Mouse (Mus musculus) frontal cortex, postnatal 14 days (tissue): ENCODE data around the gene Ccdc141.

ENCODE experiments used
- DNase-seq, 2 experiments: peaks; one replicate each; pipeline ENCODE4 v3.0.0; 2022; ENCODE audit warnings: low spot score in 2 of 2

Gene Ccdc141

GRCm38 (mm10) chr2:77173821-77174220, 3.4 kb upstream of the Ccdc141 start:
- DNase-seq, result no peak

DNA sequence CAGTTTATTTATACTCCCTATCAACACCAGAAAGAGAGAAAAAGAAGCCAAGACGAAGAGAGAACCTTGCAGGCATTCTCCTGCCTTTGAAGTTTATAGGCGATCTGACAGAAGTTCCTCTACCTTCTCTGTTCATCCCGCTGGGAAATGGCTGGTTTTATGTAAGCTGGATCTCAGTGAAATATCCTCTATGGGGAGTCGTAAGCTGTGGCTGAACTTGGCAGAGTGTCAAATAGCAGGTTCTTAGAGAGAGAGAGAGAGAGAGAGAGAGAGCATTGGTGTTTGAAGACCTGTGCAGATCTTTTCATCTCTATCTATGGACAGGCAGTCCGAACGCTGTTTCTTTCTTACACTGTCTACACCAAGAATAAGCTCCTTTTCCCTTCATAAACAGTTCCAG, 2.9 kb upstream of the Ccdc141 start:
- no peak for DNase-seq

- no peak for DNase-seq
Observed at GRCm38 (mm10) chr2:77172241-77172671, 1.8 kb upstream of the Ccdc141 start.

GRCm38 (mm10) chr2:77171444-77172240, 1.2 kb upstream of the Ccdc141 start:
- DNase-seq, result no peak

DNA sequence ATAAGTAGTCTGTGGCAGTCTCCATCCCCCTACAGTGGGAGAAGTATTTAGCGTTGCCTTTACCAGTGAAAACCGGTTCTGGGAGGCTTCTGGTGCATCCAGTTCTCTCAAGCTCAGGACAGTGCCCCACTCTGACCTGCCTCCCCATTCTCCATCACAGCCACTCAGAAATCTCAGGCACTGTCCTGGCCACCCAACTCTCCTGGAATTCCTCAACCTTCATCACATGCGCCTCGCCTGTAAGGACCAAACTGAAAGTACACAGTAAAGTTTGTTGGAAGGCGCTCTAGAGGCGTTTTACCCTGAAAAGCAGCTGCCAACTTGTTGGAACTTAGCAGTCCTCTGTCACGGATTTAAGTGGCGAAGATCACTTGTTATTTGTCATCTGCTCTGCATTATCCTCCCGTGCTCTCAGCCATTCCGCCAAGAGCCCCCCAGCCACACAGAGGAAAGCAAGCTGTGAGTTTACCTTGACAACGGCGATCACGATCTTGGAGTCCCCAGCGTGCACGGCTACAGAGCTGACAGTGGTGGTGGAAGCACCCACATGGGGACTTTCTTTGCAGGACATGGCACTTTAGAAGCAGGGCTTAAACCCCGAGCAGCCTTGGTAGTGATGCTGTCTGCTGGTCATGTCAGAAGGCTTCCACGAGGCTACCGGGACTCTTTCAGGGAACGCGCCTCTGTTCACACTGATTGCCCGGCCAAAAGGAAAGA, 362 bp downstream of the Ccdc141 start:
- DNase-seq, result no peak

- no peak for DNase-seq
Observed at GRCm38 (mm10) chr2:77169218-77169617, 1.2 kb downstream of the Ccdc141 start.

DNA sequence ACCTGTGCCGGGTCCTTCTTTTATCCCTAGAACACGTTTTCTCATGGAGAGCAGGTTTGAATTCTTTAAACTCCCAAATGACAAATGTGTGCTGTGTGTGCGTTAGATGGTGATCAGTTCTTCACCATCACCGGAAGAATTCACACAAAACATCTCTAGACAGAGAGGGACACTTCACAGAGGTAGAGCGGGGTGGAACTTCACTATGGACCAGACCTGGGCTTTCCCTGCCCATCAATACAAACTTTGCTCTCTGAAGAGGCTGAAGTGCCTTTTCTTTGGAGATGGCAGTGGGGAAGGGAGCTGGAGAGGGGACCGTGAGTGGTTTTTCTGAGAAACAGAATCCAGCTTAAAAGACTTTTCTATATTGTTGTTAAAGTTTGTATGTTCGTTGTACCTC, 1.7 kb downstream of the Ccdc141 start:
- no peak for DNase-seq

- no peak for DNase-seq
Observed at GRCm38 (mm10) chr2:77168081-77168685, 2.3 kb downstream of the Ccdc141 start.

GRCm38 (mm10) chr2:77166366-77166765, 4.1 kb downstream of the Ccdc141 start:
- no peak for DNase-seq

GRCm38 (mm10) chr2:77164662-77165061, 5.8 kb downstream of the Ccdc141 start:
- DNase-seq, result no peak

- DNase-seq, result no peak
Observed at GRCm38 (mm10) chr2:77163381-77163780, 7.1 kb downstream of the Ccdc141 start.

DNA sequence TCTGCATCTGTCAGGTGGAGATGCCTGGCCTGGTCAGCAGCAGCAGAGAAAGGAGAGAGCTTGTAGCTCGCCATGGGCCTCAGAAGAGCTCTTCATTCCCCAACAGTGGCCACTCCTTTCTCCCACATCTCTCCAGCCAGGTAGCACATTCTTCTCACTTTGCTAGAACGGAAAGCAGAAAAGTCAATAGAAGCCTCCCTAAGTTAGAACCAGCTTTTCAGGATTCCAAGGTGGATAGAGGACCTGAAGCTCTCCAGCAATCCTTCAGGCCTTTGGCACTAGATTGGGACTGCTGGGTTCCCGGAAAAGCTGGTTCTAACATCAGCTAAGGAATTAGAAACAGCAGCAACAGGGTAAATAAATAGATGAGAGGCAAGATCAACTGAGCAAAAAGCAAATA, 8.3 kb downstream of the Ccdc141 start:
- DNase-seq, result no peak

DNA sequence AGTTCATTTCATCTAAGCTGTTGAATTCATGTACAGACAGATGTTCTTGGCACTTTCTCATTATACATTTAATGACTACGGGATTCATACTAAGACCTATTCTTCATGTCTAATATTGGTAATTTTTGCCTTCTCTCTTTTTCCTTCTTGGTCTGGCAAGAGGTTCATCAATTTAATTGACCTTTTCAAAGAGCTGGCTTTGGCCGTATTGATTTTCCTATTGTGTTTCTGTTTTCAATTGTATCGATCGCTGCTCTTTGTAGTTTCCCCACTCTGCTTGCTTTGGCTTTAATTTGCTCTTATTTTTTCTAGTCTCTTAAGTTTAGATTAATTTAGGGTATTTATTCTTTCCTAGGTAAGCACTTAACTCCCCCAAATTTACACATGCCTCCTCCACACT, 12.9 kb downstream of the Ccdc141 start:
- DNase-seq, result no peak

- DNase-seq, result no peak
Observed at GRCm38 (mm10) chr2:77154080-77154479, 16.4 kb downstream of the Ccdc141 start.

DNA sequence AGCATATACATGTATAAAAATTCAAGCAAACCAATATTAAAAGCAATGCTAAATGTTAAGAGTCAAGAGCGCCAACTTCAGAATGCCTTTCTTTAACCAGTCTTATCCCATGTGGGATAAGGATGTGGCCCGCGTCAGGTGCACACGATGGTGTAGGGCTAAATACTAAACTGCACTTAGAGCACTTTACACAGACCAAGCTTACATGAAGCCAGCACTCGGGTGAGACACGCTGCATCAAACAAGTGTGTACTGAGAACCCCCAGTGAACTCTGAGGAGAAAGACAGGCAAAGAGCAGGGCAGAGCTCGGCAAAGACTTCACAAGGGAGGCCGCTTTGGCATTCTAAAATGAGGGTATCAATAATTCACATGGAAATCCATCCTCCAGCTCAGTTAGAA, 19.2 kb downstream of the Ccdc141 start:
- no peak for DNase-seq

GRCm38 (mm10) chr2:77149576-77149975, 20.9 kb downstream of the Ccdc141 start:
- no peak for DNase-seq

DNA sequence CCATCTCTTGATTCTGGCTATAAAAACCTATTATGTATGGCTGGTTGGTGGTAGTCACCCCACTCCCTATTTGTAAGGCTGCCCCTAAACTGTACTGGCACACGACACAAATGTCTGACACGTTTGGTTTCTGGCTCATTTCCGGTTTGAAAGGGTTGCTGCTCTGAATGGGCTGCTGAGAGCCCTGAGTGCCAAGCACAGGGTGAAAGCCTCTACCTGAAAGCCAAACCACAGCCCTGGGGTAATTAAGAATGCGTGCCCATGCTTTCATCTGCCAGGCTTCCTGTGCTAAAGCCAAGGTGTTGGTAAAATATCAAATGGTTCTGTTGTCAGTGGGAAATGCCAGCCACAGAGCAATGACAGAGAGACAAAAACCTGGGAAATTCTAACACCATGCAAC, 22.2 kb downstream of the Ccdc141 start:
- no peak for DNase-seq

DNA sequence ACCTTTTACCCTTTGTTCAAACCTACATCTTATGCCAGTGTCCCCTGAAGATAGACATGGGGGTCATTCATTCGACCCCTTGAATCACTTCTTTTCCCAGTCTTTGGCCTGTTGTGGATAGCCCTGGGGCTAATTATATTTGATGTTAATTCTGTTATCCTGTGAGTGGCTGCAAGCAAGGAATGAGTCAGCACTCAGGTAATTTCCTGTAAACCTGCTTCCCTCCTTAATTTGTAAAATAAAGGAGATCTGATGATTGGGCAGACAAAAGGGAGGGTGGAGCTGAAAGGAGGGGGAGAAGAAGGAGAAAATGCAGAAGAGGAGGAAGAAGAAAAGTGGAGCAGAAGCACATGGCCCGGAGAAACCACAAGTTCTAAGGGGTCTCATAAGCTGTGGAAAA, 23.5 kb downstream of the Ccdc141 start:
- no peak for DNase-seq

DNA sequence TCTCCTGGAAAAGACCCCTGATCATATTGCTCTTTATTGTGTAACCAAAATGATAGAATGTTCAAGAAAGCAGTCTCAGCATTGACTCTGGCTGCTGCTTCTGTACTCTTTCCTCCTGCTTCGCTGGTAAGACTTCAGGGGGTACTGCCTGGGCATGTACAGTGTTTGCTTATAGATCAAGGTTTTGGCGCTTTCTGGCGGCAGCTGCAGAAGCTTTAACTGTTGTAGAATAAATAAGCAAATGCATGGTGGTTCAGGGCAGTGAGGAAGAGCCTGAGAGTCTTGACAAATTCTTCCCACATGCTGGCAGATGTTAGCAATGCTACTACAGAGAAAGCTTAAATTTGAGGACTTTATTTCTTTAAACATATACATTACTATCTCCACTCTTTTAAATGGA, 24.1 kb downstream of the Ccdc141 start:
- DNase-seq, result no peak

GRCm38 (mm10) chr2:77143536-77143935, 26.9 kb downstream of the Ccdc141 start:
- no peak for DNase-seq

DNA sequence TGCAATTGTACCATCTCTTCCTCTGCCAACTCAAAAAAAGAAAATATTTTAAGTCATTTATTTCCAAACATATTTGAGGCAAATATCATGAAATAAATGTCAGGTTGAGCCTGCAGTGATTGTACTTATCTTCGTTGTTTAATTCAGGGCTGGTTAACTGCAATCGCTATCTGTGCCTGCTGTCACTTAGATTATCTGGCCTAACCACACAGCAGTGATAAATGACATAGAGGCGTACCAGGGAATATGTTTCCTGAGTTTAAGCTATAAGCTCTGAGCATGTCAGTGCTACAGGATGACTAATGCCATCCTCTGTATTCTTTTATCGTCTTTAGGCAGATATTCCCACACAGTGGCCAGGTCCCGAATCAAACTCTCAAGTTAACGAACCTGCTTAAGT, 31.6 kb downstream of the Ccdc141 start:
- DNase-seq, result no peak

GRCm38 (mm10) chr2:77134906-77135305, 35.5 kb downstream of the Ccdc141 start:
- DNase-seq, result no peak

- DNase-seq, result no peak
Observed at GRCm38 (mm10) chr2:77133407-77133806, 37.0 kb downstream of the Ccdc141 start.
